Mouse (Mus musculus) midbrain, postnatal 0 days (tissue): Measurements from ENCODE around the gene Ndufa13. TPM values are rescaled to one million over a fixed set of nuclear protein-coding genes. Genes with fewer than 3 reads are reported as not detected.
A peak's percentile ranks its signal among the peaks of the same experiment; 100 is the strongest.

ENCODE experiments used
- ATAC-seq: fragments of 200-750 bp; cut with Nextera tagmentation; 2 replicates; pipeline ENCODE4 v1.8.0; 2017; ENCODE audit warnings: moderate number of reproducible peaks, mild to moderate bottlenecking, moderate TSS enrichment, moderate library complexity; ENCODE audit not compliant: low FRiP score
- DNase-seq: peaks from one replicate; pipeline ENCODE4 v3.0.0-alpha.2; 2015; ENCODE audit warnings: low spot score
- H3K27ac ChIP-seq: fragments of 300-500 bp; sonication (generic); 2 replicates; pipeline ENCODE4 v1.5.1; 2014; ENCODE audit warnings: low read depth, mild to moderate bottlenecking, low read length, mixed read lengths
- H3K27me3 ChIP-seq: fragments of 300-500 bp; sonication (generic); 2 replicates; pipeline ENCODE4 v1.6.1; 2014; ENCODE audit warnings: low read length, control low read depth, mixed read lengths; ENCODE audit not compliant: insufficient read depth
- H3K36me3 ChIP-seq: fragments of 300-500 bp; sonication (generic); 2 replicates; pipeline ENCODE4 v1.6.1; 2014; ENCODE audit warnings: low read length, control low read depth, mixed read lengths; ENCODE audit not compliant: insufficient read depth
- H3K4me1 ChIP-seq: fragments of 300-500 bp; sonication (generic); 2 replicates; pipeline ENCODE4 v1.6.1; 2014; ENCODE audit warnings: mild to moderate bottlenecking, control low read depth, antibody characterized with exemption, low read length, mixed read lengths; ENCODE audit not compliant: insufficient read depth
- H3K4me2 ChIP-seq: fragments of 300-500 bp; sonication (generic); 2 replicates; pipeline ENCODE4 v1.6.1; 2014; ENCODE audit warnings: low read depth, mild to moderate bottlenecking, low read length, mixed read lengths; ENCODE audit not compliant: poor library complexity, severe bottlenecking
- H3K4me3 ChIP-seq: fragments of 300-500 bp; sonication (generic); 2 replicates; pipeline ENCODE4 v1.5.1; 2014; ENCODE audit warnings: low read depth, mild to moderate bottlenecking, low read length, moderate library complexity
- H3K9ac ChIP-seq: fragments of 300-500 bp; sonication (generic); replicated peaks from 2 replicates; pipeline ENCODE4 v1.6.1; 2014; ENCODE audit warnings: mild to moderate bottlenecking, low read length, moderate library complexity, mixed read lengths; ENCODE audit not compliant: poor library complexity, severe bottlenecking
- H3K9me3 ChIP-seq: fragments of 300-500 bp; sonication (generic); 2 replicates; pipeline ENCODE4 v1.6.1; 2016; ENCODE audit warnings: low read length, control low read depth
- CTCF ChIP-seq: IDR thresholded peaks from 2 replicates; pipeline ENCODE4 v1.5.1; 2016; ENCODE audit warnings: antibody characterized with exemption, mild to moderate bottlenecking
- WGBS: fragments of 180-500 bp; shearing (Covaris S2); extraction: QIAGEN DNeasy Blood & Tissue Kit; methylation state at CpG from one replicate; pipeline ENCODE4 v1.1.7; 2014; 5-methylcytosine and 5-hydroxymethylcytosine counted together
- polyA plus RNA-seq: library from polyadenylated mRNA; unstranded; fragments of >200 nt; fragmentation: Nextera tagmentation; extraction: Ambion mirVana; gene quantifications from 2 replicates; pipeline ENCODE4 v1.2.1, GENCODE M21; 2015
- total RNA-seq: library from RNA; depleted of rRNA; stranded (reverse); fragments of >200 nt; gene quantifications from 2 replicates; pipeline ENCODE4 v1.2.3, GENCODE M21; 2014

Ndufa13 gene
- total and polyA plus RNA-seq, 2 experiments from 2014 or later = 55.6 to 243 TPM

DNA sequence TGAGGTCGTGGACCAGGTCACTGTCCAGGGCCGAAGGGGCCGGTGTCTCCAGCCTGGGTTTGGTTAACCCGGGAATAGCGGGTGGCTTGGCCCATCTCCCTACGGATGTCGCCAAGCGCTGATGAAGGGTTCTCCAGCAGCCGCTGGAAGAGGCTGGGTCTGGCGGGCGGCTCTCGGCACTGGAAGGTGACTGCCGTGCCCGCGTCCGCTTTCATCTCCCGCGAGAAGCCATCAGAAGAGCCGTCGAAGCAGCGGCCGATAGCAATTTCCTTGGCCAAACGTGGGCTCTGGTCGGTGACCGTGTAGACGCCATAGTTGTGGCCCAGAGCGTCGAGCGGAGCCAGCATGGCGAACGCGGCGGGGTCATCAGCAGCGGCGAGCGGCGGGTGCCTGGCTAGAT is 21.5 kb downstream of the Ndufa13 start:
- no peak for ATAC-seq

DNA sequence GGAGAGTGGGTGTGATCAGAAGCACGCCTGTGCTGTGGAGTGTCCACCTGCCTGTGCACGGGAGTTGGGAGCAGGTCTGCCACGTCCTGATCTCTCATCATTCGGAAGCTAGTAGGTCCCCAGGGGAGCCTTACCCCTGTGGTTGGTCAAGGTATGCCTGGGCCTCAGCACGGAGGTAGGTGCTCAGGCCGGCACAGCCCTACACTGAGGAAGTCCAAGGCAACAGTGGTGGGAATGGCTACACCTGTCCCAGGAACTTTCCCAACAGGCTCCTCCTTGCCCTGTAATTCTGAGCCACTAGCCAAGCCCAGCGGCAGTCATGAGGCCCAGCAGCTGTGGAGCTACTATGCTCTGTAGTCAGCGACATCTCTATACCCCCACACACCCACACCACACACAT is 22.7 kb downstream of the Ndufa13 start:
- H3K9me3 ChIP-seq = no peaks in the 10 kb centered on the region
- H3K27me3 ChIP-seq = peaks cover 54% of the 10 kb centered on the region
- H3K9ac ChIP-seq = no peak overlapping the region
- no peak overlapping the region for H3K27ac ChIP-seq
- DNase-seq (no peak), ATAC-seq (no peak)
- H3K4me2 ChIP-seq = 0 out of 2 replicates have a peak overlapping the region, but pooled peaks have one; percentile 49
- H3K4me3 ChIP-seq = peak overlapping the region; percentile 38; the same call in 1 of the 2 replicates
- no peaks in the 10 kb centered on the region for H3K36me3 ChIP-seq
- WGBS = 53% methylated on average over 8 of the region's 8 CpGs
- 0 out of 2 replicates have a peak, but pooled peaks cover 2% of the 10 kb centered on the region for H3K4me1 ChIP-seq
- TF ChIP-seq CTCF = no peak

More for the DNA sequence above, 21.5 kb downstream of the Ndufa13 start:
- TF ChIP-seq CTCF = no peak
- Histone ChIP-seq H3K27ac (no peak overlapping the region), H3K4me3 (peak overlapping the region; percentile 38), H3K27me3 (peaks cover 65% of the 10 kb centered on the region), H3K9ac (no peak overlapping the region), H3K4me2 (peak overlapping the region; percentile 49), H3K9me3 (no peaks in the 10 kb centered on the region), H3K36me3 (no peaks in the 10 kb centered on the region), H3K4me1 (peaks cover 4% of the 10 kb centered on the region; the same call in 1 of the 2 replicates)
- no peak for DNase-seq
- WGBS = 12% methylated on average over 37 of the region's 37 CpGs

DNA sequence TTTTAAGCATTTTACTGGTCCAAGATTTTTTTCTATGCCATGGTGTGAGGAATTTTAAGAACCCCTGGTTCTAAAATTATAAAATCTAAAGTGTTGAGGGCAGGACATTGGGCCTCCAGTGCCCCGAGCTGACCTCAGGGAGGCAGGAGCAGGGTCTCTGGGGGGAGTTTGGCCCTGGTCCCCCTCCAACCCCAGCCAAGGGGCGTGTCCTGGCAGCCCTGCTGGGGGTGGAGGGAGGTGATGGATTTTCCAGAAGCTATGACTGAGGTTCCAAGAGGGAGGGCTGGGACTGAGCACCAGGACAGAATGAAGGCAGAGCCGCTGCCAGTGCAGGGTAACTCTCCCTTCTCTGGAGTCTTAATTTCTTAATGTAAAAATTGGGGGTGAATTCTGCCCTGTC is 24.4 kb downstream of the Ndufa13 start:
- 39% methylated on average over 3 of the region's 3 CpGs for WGBS
- Histone ChIP-seq H3K9ac (no peak overlapping the region), H3K4me1 (0 out of 2 replicates have a peak, but pooled peaks cover 2% of the 10 kb centered on the region), H3K4me2 (no peak overlapping the region), H3K27ac (no peak overlapping the region), H3K9me3 (no peaks in the 10 kb centered on the region), H3K36me3 (no peaks in the 10 kb centered on the region), H3K4me3 (no peak overlapping the region), H3K27me3 (peaks cover 37% of the 10 kb centered on the region)
- no peak for DNase-seq
- no peak for TF ChIP-seq CTCF
- ATAC-seq = no peak

DNA sequence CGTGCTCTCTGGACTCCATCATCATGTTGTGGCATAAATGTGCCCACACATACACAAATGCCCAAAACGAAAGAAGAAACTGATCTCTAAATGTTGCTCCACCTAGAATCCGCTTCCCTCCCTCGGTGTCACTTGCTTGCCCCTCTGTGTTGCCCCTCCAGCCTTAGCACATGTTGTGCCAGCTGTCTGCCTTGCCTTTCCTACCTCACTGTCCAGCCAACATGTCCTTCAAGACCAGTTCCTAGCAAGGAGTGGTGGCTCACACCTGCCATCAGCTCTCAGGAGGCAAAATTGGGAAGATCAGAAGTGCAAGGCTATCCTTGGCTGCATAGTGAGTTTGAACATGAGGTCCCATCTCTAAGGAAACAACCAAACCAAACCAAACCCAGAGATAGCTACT is 25.0 kb downstream of the Ndufa13 start:
- 95% methylated on average over 4 of the region's 4 CpGs for WGBS
- Histone ChIP-seq H3K36me3 (no peaks in the 10 kb centered on the region), H3K4me1 (0 out of 2 replicates have a peak, but pooled peaks cover 2% of the 10 kb centered on the region), H3K9ac (no peak overlapping the region), H3K27me3 (peaks cover 31% of the 10 kb centered on the region), H3K4me2 (no peak overlapping the region), H3K9me3 (no peaks in the 10 kb centered on the region), H3K27ac (no peak overlapping the region), H3K4me3 (no peak overlapping the region)
- DNase-seq (no peak), ATAC-seq (no peak)
- no peak for TF ChIP-seq CTCF

DNA sequence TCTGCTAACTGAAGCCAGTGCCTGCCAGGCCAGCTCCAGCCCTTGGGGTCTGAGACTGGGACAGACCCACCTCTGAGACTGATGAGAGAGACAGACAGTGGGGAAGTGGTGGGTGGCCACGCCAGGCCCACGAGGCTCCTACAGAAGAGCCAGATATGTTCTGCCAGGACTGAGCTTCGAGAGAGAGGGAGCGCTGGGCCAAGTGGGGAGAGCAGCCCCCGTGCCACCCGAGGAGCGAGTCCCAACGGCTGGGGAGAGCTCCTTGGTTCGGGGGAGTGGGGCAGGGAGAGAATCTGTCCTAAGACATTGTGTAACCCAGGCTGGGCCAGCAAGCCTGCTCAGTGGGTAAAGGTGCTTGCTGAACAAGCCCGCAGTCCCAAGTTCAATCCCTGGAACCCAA is 25.4 kb downstream of the Ndufa13 start:
- H3K27me3 ChIP-seq = peaks cover 27% of the 10 kb centered on the region
- H3K4me1 ChIP-seq = 0 out of 2 replicates have a peak, but pooled peaks cover 2% of the 10 kb centered on the region
- H3K9ac ChIP-seq = no peak overlapping the region
- no peak overlapping the region for H3K4me3 ChIP-seq
- 0 out of 2 replicates have a peak, but pooled peaks cover 1% of the 10 kb centered on the region for H3K36me3 ChIP-seq
- no peak overlapping the region for H3K4me2 ChIP-seq
- H3K9me3 ChIP-seq = no peaks in the 10 kb centered on the region
- WGBS = 77% methylated on average over 10 of the region's 10 CpGs
- TF ChIP-seq CTCF = no peak
- ATAC-seq (no peak), DNase-seq (no peak)
- no peak overlapping the region for H3K27ac ChIP-seq

DNA sequence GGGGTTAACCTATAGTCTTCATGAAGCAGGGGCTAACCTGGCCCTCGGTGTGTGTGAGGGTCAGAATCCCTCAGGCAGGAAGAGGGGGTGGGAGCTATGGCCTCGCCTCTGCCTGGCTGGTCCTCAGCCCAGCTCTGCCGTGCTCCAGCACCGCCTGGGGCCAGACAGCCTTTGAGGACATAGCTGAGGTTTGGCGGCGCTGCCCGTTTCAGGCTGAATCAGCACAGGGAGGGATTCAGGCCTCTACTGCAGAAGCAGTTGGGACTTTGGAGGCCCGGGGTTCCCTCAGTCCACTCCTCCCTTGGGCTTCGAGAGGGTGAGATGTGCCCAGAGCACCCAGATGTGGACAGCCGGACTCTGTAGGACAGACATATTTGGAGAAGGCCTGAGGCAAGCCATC is 26.3 kb downstream of the Ndufa13 start:
- no peak overlapping the region for H3K4me3 ChIP-seq
- no peaks in the 10 kb centered on the region for H3K4me1 ChIP-seq
- TF ChIP-seq CTCF = no peak
- H3K27me3 ChIP-seq = peaks cover 18% of the 10 kb centered on the region
- DNase-seq = no peak
- H3K36me3 ChIP-seq = 0 out of 2 replicates have a peak, but pooled peaks cover 7% of the 10 kb centered on the region
- H3K9me3 ChIP-seq = no peaks in the 10 kb centered on the region
- 52% methylated on average over 10 of the region's 10 CpGs for WGBS
- no peak overlapping the region for H3K9ac ChIP-seq
- no peak overlapping the region for H3K4me2 ChIP-seq
- no peak for ATAC-seq
- no peak overlapping the region for H3K27ac ChIP-seq
